Mouse (Mus musculus) hindbrain, embryonic 10.5 days (tissue): ENCODE data around the gene Slc12a5. TPM values are rescaled to one million over a fixed set of nuclear protein-coding genes. Genes with fewer than 3 reads are reported as not detected.

ENCODE experiments used
- DNase-seq: peaks from one replicate; pipeline ENCODE4 v3.0.0-alpha.2; 2017; ENCODE audit warnings: low spot score
- H3K27ac ChIP-seq: fragments of 300-500 bp; sonication (generic); 2 replicates; pipeline ENCODE4 v1.5.1; 2016; ENCODE audit warnings: mild to moderate bottlenecking, moderate library complexity
- H3K27me3 ChIP-seq: fragments of 300-500 bp; sonication (generic); 2 replicates; pipeline ENCODE4 v1.6.1; 2016; ENCODE audit warnings: mild to moderate bottlenecking; ENCODE audit not compliant: poor library complexity, insufficient read depth, severe bottlenecking
- H3K36me3 ChIP-seq: fragments of 300-500 bp; sonication (generic); 2 replicates; pipeline ENCODE4 v1.6.1; 2016; ENCODE audit warnings: mild to moderate bottlenecking, moderate library complexity
- H3K4me1 ChIP-seq: fragments of 300-500 bp; sonication (generic); replicated peaks from 2 replicates; pipeline ENCODE4 v1.6.1; 2016; ENCODE audit warnings: mild to moderate bottlenecking
- H3K4me3 ChIP-seq: fragments of 300-500 bp; sonication (generic); 2 replicates; pipeline ENCODE4 v1.5.1; 2016; ENCODE audit warnings: mild to moderate bottlenecking, moderate library complexity
- H3K9me3 ChIP-seq: fragments of 300-500 bp; sonication (generic); 2 replicates; pipeline ENCODE4 v1.6.1; 2016; ENCODE audit warnings: mild to moderate bottlenecking, moderate library complexity
- WGBS: fragments of 180-500 bp; shearing (Covaris S2); methylation state at CpG from one replicate; pipeline ENCODE4 v1.1.7; 2016; 5-methylcytosine and 5-hydroxymethylcytosine counted together
- polyA plus RNA-seq: library from polyadenylated mRNA; unstranded; fragments of >200 nt; fragmentation: Nextera tagmentation; extraction: Ambion mirVana; gene quantifications from 2 replicates; pipeline ENCODE4 v1.2.1, GENCODE M21; 2016

Gene Slc12a5
- polyA plus RNA-seq, 1 experiment from 2014 or later = 5.1 TPM

GRCm38 (mm10) chr2:164968451-164968851 is 7.8 kb downstream of the Slc12a5 start:
- Histone ChIP-seq H3K4me1 (peaks cover 77% of the 10 kb centered on the region), H3K9me3 (no peaks in the 10 kb centered on the region), H3K27ac (peak overlapping the region; percentile 79), H3K36me3 (no peaks in the 10 kb centered on the region), H3K27me3 (peaks cover 92% of the 10 kb centered on the region), H3K4me3 (peak overlapping the region; percentile 55)
- DNase-seq = peak; percentile 82
- under 1% methylated on average over 29 of the region's 29 CpGs for WGBS

GRCm38 (mm10) chr2:164969348-164969781 is 8.8 kb downstream of the Slc12a5 start:
- Histone ChIP-seq H3K27ac (peak overlapping the region; percentile 79), H3K36me3 (no peaks in the 10 kb centered on the region), H3K4me1 (peaks cover 72% of the 10 kb centered on the region), H3K27me3 (peaks cover 92% of the 10 kb centered on the region), H3K9me3 (no peaks in the 10 kb centered on the region), H3K4me3 (peak overlapping the region; percentile 55)
- 2% methylated on average over 21 of the region's 21 CpGs for WGBS
- DNase-seq = peak; percentile 34

GRCm38 (mm10) chr2:164970631-164971196 is 10.1 kb downstream of the Slc12a5 start:
- peaks cover 90% of the 10 kb centered on the region for H3K27me3 ChIP-seq
- peak overlapping the region; percentile 76 for H3K27ac ChIP-seq
- no peaks in the 10 kb centered on the region for H3K9me3 ChIP-seq
- H3K36me3 ChIP-seq = no peaks in the 10 kb centered on the region
- peak overlapping the region; percentile 55 for H3K4me3 ChIP-seq
- WGBS = under 1% methylated on average over 42 of the region's 42 CpGs
- H3K4me1 ChIP-seq = peaks cover 62% of the 10 kb centered on the region
- peak; percentile 62 for DNase-seq

- Histone ChIP-seq H3K36me3 (no peaks in the 10 kb centered on the region), H3K9me3 (no peaks in the 10 kb centered on the region), H3K27me3 (peaks cover 70% of the 10 kb centered on the region), H3K27ac (no peak overlapping the region), H3K4me3 (no peak overlapping the region), H3K4me1 (peaks cover 55% of the 10 kb centered on the region)
- DNase-seq = no peak
- WGBS = 77% methylated on average over 5 of the region's 5 CpGs
Measured at GRCm38 (mm10) chr2:164972646-164973045, 12.0 kb downstream of the Slc12a5 start.

GRCm38 (mm10) chr2:164975611-164976010 is 15.0 kb downstream of the Slc12a5 start:
- peaks cover 41% of the 10 kb centered on the region for H3K27me3 ChIP-seq
- H3K4me1 ChIP-seq = peaks cover 29% of the 10 kb centered on the region
- no peak for DNase-seq
- no peak overlapping the region for H3K27ac ChIP-seq
- no peak overlapping the region for H3K4me3 ChIP-seq
- no peaks in the 10 kb centered on the region for H3K9me3 ChIP-seq
- H3K36me3 ChIP-seq = no peaks in the 10 kb centered on the region
- WGBS = 89% methylated on average over 6 of the region's 6 CpGs

GRCm38 (mm10) chr2:164979749-164980148 is 19.1 kb downstream of the Slc12a5 start:
- 27% methylated on average over 7 of the region's 7 CpGs for WGBS
- peaks cover 19% of the 10 kb centered on the region for H3K4me1 ChIP-seq
- 0 out of 2 replicates have a peak, but pooled peaks cover 3% of the 10 kb centered on the region for H3K36me3 ChIP-seq
- peak; percentile 58 for DNase-seq
- no peaks in the 10 kb centered on the region for H3K9me3 ChIP-seq
- H3K27ac ChIP-seq = no peak overlapping the region
- H3K27me3 ChIP-seq = peaks cover 16% of the 10 kb centered on the region
- H3K4me3 ChIP-seq = no peak overlapping the region

- Histone ChIP-seq H3K27ac (no peak overlapping the region), H3K27me3 (peaks cover 23% of the 10 kb centered on the region), H3K36me3 (0 out of 2 replicates have a peak, but pooled peaks cover 7% of the 10 kb centered on the region), H3K4me3 (no peak overlapping the region), H3K4me1 (peaks cover 29% of the 10 kb centered on the region), H3K9me3 (no peaks in the 10 kb centered on the region)
- WGBS = 86% methylated on average over 6 of the region's 6 CpGs
- no peak for DNase-seq
Measured at GRCm38 (mm10) chr2:164985962-164986361, 25.4 kb downstream of the Slc12a5 start.

GRCm38 (mm10) chr2:164986371-164987027 is 25.9 kb downstream of the Slc12a5 start:
- Histone ChIP-seq H3K27ac (no peak overlapping the region), H3K4me3 (no peak overlapping the region), H3K36me3 (0 out of 2 replicates have a peak, but pooled peaks cover 7% of the 10 kb centered on the region), H3K27me3 (peaks cover 23% of the 10 kb centered on the region), H3K4me1 (peaks cover 31% of the 10 kb centered on the region), H3K9me3 (no peaks in the 10 kb centered on the region)
- no peak for DNase-seq
- WGBS = 78% methylated on average over 14 of the region's 14 CpGs

GRCm38 (mm10) chr2:164988777-164989176 is 28.2 kb downstream of the Slc12a5 start:
- WGBS = 63% methylated on average over 13 of the region's 13 CpGs
- DNase-seq = no peak
- no peaks in the 10 kb centered on the region for H3K9me3 ChIP-seq
- H3K4me3 ChIP-seq = no peak overlapping the region
- H3K4me1 ChIP-seq = peaks cover 37% of the 10 kb centered on the region
- H3K27me3 ChIP-seq = peaks cover 13% of the 10 kb centered on the region
- H3K36me3 ChIP-seq = peaks cover 8% of the 10 kb centered on the region
- 0 out of 2 replicates have a peak overlapping the region, but pooled peaks have one; percentile 29 for H3K27ac ChIP-seq

GRCm38 (mm10) chr2:164991111-164991510 is 30.5 kb downstream of the Slc12a5 start:
- Histone ChIP-seq H3K4me1 (peaks cover 27% of the 10 kb centered on the region), H3K4me3 (no peak overlapping the region), H3K27ac (no peak overlapping the region), H3K9me3 (no peaks in the 10 kb centered on the region), H3K27me3 (peaks cover 36% of the 10 kb centered on the region), H3K36me3 (peaks cover 13% of the 10 kb centered on the region)
- 85% methylated on average over 3 of the region's 3 CpGs for WGBS
- DNase-seq = no peak

GRCm38 (mm10) chr2:164991808-164992207 is 31.2 kb downstream of the Slc12a5 start:
- Histone ChIP-seq H3K27ac (no peak overlapping the region), H3K36me3 (peaks cover 10% of the 10 kb centered on the region), H3K4me3 (no peak overlapping the region), H3K9me3 (no peaks in the 10 kb centered on the region), H3K27me3 (peaks cover 38% of the 10 kb centered on the region), H3K4me1 (peaks cover 22% of the 10 kb centered on the region)
- DNase-seq = no peak
- 55% methylated on average over 10 of the region's 10 CpGs for WGBS

GRCm38 (mm10) chr2:164994156-164994555 is 33.6 kb downstream of the Slc12a5 start:
- DNase-seq = no peak
- Histone ChIP-seq H3K27me3 (peaks cover 58% of the 10 kb centered on the region), H3K36me3 (peaks cover 21% of the 10 kb centered on the region), H3K27ac (no peak overlapping the region), H3K4me3 (no peak overlapping the region), H3K9me3 (no peaks in the 10 kb centered on the region), H3K4me1 (peaks cover 35% of the 10 kb centered on the region)
- WGBS = 91% methylated on average over 11 of the region's 11 CpGs

GRCm38 (mm10) chr2:164994659-164995428 is 34.2 kb downstream of the Slc12a5 start:
- H3K27ac ChIP-seq = no peak overlapping the region
- no peak overlapping the region for H3K4me3 ChIP-seq
- peaks cover 33% of the 10 kb centered on the region for H3K4me1 ChIP-seq
- no peak for DNase-seq
- peaks cover 65% of the 10 kb centered on the region for H3K27me3 ChIP-seq
- 59% methylated on average over 21 of the region's 21 CpGs for WGBS
- peaks cover 28% of the 10 kb centered on the region for H3K36me3 ChIP-seq
- H3K9me3 ChIP-seq = no peaks in the 10 kb centered on the region
